ENCODE assay signal across 29 mouse cellular contexts in the genomic region with DNA sequence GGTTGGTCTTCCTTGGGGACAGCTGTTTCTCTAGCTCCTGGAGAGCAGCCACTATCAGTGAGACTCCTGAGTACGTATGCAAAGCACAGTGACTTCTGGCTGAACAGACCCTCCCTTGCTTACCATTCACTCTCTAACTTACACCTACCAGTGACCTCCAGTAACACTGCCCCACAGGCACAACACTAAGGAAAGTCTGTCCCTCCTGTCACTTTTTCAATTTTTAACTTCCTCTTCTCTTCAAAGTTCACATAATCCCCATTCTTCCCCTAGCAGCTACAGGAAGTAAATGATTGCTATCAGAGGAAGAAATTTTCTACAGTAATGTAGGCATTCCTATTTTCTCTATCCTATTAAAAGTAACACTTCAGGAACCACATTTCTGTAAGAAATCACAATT.
DNase-seq lines count a peak whose midpoint lies in the region; ATAC-seq and TF ChIP-seq lines count a peak whose summit lies in the region.
"Had no signal": no experiment of that assay in that cellular context is flagged by ENCODE, and none has a peak within 500 bp of the region (broad histone marks: within the 10 kb centered on the region; RNA-seq: fewer than 3 reads in every experiment).

No protein-coding gene starts in this region.

- no peak overlapping the region for H3K4me3 ChIP-seq in heart, embryonic 11.5 days (ENCODE audit: low read depth, low read length)
- H3K4me3 ChIP-seq in heart, embryonic 12.5 days, result no peak overlapping the region
- H3K4me3 ChIP-seq in spleen, adult 2 months (ENCODE audit: extremely low read depth, insufficient read depth, insufficient read length), result no peak overlapping the region
- H3K4me3 ChIP-seq: forebrain, embryonic 10.5 days; forebrain, embryonic 13.5 days; heart, adult 2 months; heart, embryonic 10.5 days; heart, embryonic 15.5 days had no signal

- H3K9ac ChIP-seq in heart, embryonic 11.5 days (ENCODE audit: low read depth, low read length), result no peak overlapping the region
- H3K9ac ChIP-seq in heart, embryonic 12.5 days, result no peak overlapping the region
- H3K9ac ChIP-seq: forebrain, embryonic 13.5 days; heart, embryonic 15.5 days; hindbrain, embryonic 14.5 days had no signal

- peaks cover 9% of the 10 kb centered on the region for H3K4me1 ChIP-seq in heart, embryonic 11.5 days (ENCODE audit: control insufficient read depth, insufficient read depth, low read length)
- H3K4me1 ChIP-seq in heart, embryonic 12.5 days (replicated peaks), result peaks cover 18% of the 10 kb centered on the region
- H3K4me1 ChIP-seq in spleen, adult 2 months (ENCODE audit: control insufficient read depth, insufficient read depth, insufficient read length), result no peaks in the 10 kb centered on the region

- H3K27me3 ChIP-seq in heart, embryonic 11.5 days (ENCODE audit: control insufficient read depth, insufficient read depth, low read length), result no peaks in the 10 kb centered on the region
- H3K27me3 ChIP-seq in heart, embryonic 12.5 days (replicated peaks), result no peaks in the 10 kb centered on the region
- no peaks in the 10 kb centered on the region for H3K27me3 ChIP-seq in spleen, adult 2 months (ENCODE audit: control insufficient read depth, insufficient read depth, low read length)
- H3K27me3 ChIP-seq: CH12.LX; forebrain, embryonic 13.5 days; heart, embryonic 15.5 days; Patski had no signal

- TF ChIP-seq CTCF in spleen, adult 2 months (IDR thresholded peaks at IDR 0.05; ENCODE audit: extremely low read depth, insufficient read depth, insufficient read length, insufficient replicate concordance), result no peak

- DNase-seq in spleen, adult 2 months (ENCODE audit: low read depth in 1 of 2, low spot score in 2 of 2), result no peak
- no peak for DNase-seq in spleen, postnatal 36 days (ENCODE audit: low spot score in 2 of 2)
- no peak for DNase-seq in neural tube, embryonic 10.5 days (ENCODE audit: extremely low spot score, low spot score)
- DNase-seq: adrenal gland, postnatal 10 days; adrenal gland, postnatal 36 days; B cell, adult 2 months; cerebellum, adult 11 months; cerebellum, adult 2 months; cerebellum, adult 9-11 months; cerebellum, postnatal 36 days; gastrocnemius, postnatal 10 days; gastrocnemius, postnatal 36 days; heart, adult 2 months; heart, postnatal 10 days; heart, postnatal 36 days had no signal

- no peaks in the 10 kb centered on the region for H3K36me3 ChIP-seq in heart, embryonic 11.5 days (ENCODE audit: control insufficient read depth, insufficient read depth, low read length)
- no peaks in the 10 kb centered on the region for H3K36me3 ChIP-seq in heart, embryonic 12.5 days
- H3K36me3 ChIP-seq in spleen, adult 2 months (ENCODE audit: control insufficient read depth, insufficient read depth, low read length), result no peaks in the 10 kb centered on the region
- H3K36me3 ChIP-seq: forebrain, embryonic 10.5 days; G1E; heart, embryonic 10.5 days; heart, embryonic 15.5 days had no signal

- no peak overlapping the region for H3K4me2 ChIP-seq in heart, embryonic 11.5 days
- no peak overlapping the region for H3K4me2 ChIP-seq in heart, embryonic 12.5 days
- H3K4me2 ChIP-seq: forebrain, embryonic 13.5 days; heart, embryonic 15.5 days; hindbrain, embryonic 14.5 days had no signal

- no peak for TF ChIP-seq POLR2A in spleen, adult 2 months (IDR thresholded peaks at IDR 0.05; ENCODE audit: low read depth, low read length)

- ATAC-seq in heart, embryonic 11.5 days (replicated peaks; ENCODE audit: insufficient number of reproducible peaks, low FRiP score, low TSS enrichment), result no peak
- no peak for ATAC-seq in heart, embryonic 12.5 days (ENCODE audit: insufficient number of reproducible peaks, low FRiP score)
- ATAC-seq in megakaryocyte progenitor cell, adult 5-6 weeks (replicated peaks; ENCODE audit: poor library complexity), result peak; percentile 54
- ATAC-seq: forebrain, embryonic 13.5 days; forebrain, embryonic 16.5 days; inflammation-experienced regulatory T-cells, adult 6 months; Patski had no signal

- peak overlapping the region; percentile 12; the same call in 1 of the 2 replicates for H3K27ac ChIP-seq in heart, embryonic 11.5 days (ENCODE audit: low read depth, low read length)
- no peak overlapping the region; the same call in 1 of the 2 replicates for H3K27ac ChIP-seq in heart, embryonic 12.5 days (ENCODE audit: poor library complexity, severe bottlenecking)
- 0 out of 2 replicates have a peak overlapping the region, but pooled peaks have one; percentile 24 for H3K27ac ChIP-seq in spleen, adult 2 months (ENCODE audit: insufficient read depth, low read length)
- H3K27ac ChIP-seq: forebrain, embryonic 10.5 days; forebrain, embryonic 13.5 days; heart, adult 2 months; heart, embryonic 10.5 days; heart, embryonic 15.5 days; hindbrain, embryonic 14.5 days; hindbrain, postnatal 0 days had no signal

- no peaks in the 10 kb centered on the region for H3K9me3 ChIP-seq in heart, embryonic 11.5 days (replicated peaks; ENCODE audit: control insufficient read depth, low read length)
- no peaks in the 10 kb centered on the region for H3K9me3 ChIP-seq in heart, embryonic 12.5 days (replicated peaks)
- H3K9me3 ChIP-seq: forebrain, embryonic 10.5 days; forebrain, embryonic 13.5 days; G1E; heart, embryonic 10.5 days; heart, embryonic 15.5 days had no signal

- WGBS in heart, embryonic 11.5 days (ENCODE audit: insufficient replicate concordance), result 40% methylated on average over 1 of the region's 1 CpGs
- WGBS in heart, embryonic 12.5 days, result 35% methylated on average over 1 of the region's 1 CpGs
- 40% methylated on average over 1 of the region's 1 CpGs for WGBS in spleen, adult 2 months
